Mouse (Mus musculus) kidney, postnatal 4 days (tissue): ENCODE measurements around the gene Cd200.
A peak's percentile ranks its signal among the peaks of the same experiment; 100 is the strongest.
"Not testable (repeated sequence)": the region's sequence is repeated elsewhere in the genome, so short reads cannot be mapped to it uniquely, and the experiment has no call there.

ENCODE experiments used
- DNase-seq, 2 experiments: peaks; one replicate each; pipeline ENCODE4 v3.0.0; 2021; ENCODE audit warnings: mixed read lengths in 2 of 2

Gene Cd200

DNA sequence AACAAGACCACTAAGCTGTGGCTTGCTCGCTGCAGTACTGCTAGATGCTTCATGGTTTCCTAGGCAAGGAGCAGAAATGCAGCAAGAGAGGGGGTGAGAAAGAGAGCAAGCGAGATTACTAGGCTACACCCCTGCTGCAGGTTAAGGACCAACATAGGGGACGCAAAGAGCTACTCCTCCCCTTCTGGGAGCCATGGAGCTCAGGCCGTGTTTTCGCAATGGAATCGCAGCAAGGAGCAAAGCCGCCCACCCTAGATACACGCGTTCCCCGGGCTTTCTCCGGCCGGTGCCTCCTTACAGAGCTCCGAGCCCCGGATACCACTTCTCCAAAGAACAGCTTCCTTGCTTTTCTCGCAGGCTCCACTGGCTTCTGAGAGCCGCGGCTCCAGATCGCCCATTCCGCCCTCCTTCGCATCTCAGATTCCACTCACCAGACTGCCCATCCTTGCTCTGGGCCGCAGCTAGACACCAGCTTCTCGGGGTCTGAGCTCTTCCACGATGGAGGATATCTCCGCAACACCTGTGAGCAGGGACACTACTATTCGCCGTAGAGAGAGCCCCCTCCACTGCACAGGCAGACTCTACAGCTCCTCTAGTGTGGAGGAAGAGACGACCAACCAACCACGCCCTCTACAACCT, at the start of gene Cd200:
Gene Cd200, minus strand, starts transcription at position 629 of the 639 bp plus-strand sequence.
- peak; percentile 53 to 69 for DNase-seq

DNA sequence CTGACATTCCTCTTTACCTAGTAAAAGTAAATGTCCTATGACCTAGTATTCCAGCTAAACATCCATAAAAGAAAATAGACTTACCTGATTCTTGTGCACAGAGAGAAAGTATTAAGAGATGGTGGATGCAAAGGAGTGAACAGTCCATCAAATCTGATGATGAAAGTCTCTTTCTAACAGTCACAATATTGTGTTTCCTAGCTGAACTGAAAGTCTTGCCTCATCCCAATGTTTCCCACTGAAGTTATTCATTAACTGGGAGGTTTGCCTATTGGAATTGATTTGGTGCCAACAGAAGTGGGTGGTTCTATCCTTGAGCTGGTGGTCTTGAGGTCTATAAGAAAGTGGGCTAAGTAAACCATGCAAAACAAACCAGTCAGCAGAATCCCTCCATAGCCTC, 45.9 kb upstream of the Cd200 start:
- no peak for DNase-seq

DNA sequence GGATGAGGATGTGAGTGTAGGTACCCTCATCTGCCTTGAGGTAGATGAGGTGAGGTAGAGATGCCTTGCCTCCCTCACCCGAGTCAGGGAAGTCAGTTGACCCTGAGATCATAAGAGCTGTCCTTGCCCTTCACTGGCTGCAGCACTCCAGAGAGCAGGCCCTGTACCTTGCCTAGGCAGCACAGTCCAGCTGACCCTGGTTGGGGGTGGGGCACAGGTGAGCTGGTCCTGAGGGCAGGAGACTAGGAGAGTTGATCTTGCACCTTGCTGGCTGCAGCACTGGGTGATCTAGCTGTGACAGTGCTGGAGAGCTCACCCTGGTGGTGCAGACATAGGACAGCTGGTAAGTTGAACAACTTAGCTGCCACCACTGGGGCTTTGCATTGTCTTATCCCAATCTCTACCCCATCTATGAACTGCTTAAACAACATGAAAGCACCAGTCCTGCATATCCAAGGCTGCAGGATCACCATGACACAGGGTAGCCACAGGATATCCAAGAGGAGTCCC, 28.4 kb upstream of the Cd200 start:
- no peak for DNase-seq

DNA sequence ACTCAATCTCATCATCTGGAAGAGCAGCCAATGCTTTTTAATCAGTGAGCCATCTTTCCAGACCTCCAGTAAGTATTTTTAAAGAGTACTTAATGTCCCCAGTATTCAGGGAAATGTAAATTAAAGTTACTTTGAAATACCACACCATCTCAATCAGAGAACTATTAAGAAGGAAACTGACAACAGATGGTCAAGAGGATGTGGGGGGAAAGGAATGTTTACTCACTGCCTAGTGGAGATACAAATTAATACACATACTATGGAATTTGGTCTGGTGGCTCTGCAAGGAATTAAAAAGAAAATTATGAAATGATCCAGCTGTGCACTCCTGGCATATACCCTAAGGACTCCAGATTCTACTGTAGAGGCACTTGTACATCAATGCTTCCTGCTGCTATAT, 26.7 kb upstream of the Cd200 start:
- DNase-seq = no peak

DNA sequence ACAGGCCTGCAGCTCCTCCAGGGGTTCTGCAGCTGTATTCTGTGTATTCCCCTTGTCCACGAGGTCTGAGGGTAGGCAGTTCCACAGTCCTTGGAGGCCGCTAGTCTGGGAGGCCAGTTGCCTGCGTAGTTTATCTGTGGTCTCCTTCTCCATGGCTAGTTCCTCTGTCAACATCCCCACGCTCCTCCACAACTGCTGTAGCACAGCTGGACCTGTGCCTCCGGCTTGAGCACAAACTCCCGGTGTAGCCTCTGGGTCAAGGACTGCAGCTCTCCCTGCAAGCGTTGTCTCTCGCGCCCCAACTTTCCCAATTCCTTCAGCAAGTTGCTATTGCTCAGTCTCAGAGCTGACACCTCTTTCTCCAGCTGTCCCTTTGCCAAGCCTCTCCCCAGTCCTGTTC, 18.8 kb upstream of the Cd200 start:
- no peak for DNase-seq

DNA sequence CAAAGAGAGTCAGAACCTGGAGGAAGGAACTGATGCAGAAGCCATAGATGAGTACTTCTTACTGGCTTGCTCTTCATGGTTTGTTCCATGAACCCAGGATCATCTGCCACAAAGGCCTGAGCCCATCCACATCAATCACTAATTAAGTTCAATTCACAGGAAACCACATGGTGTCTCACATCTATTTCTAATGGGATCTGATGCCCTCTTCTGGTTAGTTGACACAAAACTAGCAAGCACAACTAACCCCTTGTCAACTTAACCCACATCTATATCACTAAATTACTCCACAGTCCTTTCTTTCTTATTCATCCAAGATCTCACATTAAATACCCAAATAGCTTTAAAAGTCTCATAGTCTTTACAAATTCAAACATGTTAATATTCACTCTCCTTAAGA, 4.6 kb upstream of the Cd200 start:
- DNase-seq = no peak

DNA sequence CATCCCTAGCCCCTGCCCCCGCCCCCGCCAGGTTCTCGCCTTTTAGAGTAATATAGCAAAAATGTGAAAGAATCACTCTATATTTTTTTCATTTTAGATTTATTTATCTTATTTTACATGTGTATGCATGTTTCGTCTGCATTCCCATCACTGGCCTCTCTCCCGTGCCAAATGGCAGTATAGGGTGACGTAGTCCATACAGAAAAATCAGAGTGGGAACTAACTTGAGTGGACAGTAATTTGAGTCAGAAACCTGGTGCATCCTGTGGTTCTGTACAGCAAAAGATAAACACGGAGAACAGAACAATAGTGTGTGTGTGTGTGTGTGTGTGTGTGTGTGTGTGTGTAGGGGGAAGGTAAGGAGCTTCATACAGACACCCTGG, 202 bp upstream of the Cd200 start:
- not testable (repeated sequence) for DNase-seq

DNA sequence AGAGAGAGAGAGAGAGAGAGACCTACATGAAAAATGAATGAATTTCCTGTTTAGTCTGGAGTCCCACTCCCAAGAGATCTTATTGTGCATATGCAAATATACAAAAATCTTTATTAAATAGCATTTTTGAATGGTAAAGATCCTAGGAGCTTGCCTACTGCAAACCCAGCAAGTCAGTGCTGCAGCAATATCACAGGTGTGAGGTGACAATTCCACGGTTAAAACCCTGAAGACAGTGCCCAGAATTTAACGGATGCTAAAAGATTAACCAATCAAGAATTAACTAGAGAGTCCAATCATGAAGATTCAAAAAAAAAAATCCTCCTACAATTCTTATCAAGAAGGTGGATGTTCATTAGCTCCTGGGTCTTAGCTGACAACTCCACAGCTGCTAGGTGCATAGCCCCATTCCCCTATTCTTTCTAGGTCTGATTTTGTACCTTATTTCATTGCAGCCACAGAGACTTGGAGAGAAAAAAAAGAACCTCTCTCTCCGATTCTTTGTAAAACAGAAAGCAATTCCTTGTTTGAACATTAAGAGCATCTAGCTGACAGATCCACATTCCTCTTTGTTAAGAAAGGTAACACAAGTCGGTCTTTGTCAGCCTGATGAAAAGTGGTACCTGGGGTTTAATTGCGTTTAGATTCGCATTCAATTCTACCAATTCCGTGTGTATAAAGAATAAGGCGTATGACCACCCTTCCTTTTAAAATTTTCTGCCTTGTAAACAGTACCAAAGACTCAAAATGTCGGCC, 1.0 kb downstream of the Cd200 start:
- no peak for DNase-seq

DNA sequence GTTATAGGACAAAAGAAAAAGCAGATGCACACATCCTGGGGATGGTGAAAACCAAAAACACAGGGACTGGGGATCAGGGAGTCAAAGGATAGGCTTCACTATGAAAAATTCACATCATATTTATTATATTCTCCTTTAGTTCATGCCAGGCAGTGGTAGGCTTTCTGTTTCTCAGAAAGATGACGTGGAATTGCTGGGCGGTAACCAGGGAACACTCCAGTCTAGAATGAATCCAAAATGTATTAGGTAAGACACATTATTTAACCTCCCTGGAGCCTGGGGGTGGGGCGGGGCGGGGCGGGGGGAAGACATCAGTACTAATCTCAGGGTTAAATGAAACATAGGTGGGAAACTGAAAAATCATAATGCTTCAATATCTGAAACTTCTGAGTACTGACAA, 1.8 kb downstream of the Cd200 start:
- DNase-seq = no peak

DNA sequence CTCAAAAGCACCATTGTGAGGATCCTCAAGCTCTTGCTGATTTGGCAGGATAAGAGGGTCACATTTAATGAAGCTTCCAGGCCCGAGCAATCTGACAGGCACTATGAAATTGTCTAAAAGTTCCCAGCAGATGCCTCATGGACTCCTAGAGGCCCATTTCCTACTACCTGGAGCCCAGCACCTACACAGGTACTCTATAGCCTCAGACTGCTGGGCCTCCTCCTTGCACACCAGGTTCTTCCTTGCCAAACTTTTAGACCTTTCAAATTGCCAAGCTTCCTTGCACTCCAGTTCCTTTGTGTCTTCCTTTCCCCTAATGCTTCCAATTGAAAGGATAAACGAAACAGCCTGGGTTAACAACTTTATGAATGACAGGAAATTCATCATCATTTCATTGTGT, 5.9 kb downstream of the Cd200 start:
- no peak for DNase-seq

DNA sequence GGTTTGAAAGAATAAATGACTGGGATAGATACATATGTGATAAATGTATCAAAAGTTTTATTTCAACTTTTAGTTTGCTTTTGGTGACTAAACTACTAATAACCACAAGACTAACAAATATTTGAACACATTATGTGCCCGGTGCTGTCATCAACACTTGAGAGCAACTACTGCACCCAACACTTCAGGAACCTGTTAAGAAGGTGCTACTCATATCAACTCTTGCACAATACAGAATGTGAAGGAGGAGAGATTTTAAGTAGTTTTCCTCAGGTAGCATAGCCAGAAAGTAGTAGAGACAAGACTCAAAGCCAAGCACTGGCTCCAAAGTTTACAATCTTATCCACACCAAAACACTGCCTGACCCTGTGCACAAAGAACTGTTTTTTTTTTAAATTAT, 6.8 kb downstream of the Cd200 start:
- DNase-seq = no peak

DNA sequence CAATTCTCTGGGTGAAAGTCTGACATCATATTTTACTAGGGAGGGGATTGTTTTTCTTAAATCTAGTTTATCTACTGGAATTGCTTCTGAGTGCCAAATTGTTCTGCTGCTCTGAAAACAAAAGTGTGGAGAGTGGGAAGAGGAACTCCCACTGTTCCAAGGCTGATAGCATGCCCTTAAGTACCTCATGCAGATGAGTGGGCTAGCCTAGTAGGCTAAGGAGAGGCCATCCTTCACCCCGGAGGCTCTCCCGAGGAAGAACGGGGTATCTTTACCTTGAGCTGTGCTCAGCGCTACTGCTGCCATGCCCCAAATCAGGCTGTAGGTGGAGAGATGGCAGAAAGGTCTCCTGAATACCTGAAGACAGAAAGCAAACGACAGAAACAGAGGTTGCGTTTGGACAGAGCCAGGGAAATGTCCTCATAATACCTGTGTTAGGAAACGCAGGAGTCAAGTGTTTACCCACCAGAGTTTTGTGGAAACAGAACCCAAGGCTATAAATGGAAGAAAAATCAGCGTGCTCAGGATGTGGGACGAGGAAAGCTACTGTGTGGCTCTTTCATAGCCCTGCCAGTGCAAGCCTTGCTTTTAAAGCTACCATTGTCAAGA, 8.8 kb downstream of the Cd200 start:
- no peak for DNase-seq

DNA sequence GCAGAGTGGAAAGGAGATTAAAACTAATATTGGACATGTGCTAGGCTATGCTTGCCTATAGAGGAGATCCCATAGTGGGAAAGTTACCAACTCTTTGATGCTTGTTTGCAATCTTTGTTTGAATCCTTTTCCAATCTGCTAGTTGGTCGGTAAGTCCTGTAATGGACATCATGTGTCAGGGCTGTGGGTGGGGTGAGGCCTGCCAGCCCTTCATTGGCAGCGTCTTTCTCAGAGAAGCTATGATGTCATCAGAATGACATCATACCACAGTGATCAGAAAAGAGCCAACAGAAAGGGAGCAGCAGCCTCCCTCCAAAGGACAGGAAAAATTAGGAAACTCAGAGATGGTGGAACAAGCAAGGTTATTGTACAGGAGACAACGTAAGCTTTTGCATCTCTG, 9.4 kb downstream of the Cd200 start:
- no peak for DNase-seq

DNA sequence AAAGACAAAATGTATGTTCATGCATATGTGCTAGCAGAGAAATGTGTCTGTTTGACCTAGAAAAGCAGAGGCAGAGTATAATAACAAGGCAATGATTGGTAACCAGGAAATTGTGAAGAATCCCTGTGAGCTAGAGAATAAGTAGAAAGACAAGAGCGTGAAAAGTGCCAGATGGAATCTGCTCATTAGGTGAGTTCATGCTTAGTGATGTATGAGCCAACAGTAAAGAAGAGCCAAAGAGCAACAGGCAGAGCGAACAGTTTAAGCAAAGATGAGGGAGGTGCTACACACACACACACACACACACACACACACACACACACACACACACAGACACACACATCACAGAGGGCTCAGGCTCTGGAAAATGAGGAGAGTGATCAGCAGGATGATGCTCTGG, 11.4 kb downstream of the Cd200 start:
- DNase-seq = no peak

DNA sequence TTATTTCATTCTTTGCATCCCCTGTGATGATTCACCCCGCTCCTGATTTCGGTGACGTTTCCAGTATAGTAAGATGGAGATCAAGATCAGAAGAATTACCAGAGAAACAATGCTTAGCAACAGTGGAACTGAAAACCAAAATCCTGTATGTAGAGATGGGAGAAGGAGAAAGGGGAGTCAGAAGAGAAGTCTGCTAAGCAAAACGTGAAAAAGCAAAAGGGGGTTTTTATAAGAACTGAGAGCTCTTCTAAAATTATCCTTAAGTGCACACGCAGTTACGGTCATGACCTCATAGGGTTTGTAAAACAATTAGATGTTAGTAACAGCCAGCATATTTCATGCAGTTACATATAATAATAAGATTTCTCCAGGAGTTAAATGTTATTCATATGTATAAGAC, 16.6 kb downstream of the Cd200 start:
- no peak for DNase-seq

DNA sequence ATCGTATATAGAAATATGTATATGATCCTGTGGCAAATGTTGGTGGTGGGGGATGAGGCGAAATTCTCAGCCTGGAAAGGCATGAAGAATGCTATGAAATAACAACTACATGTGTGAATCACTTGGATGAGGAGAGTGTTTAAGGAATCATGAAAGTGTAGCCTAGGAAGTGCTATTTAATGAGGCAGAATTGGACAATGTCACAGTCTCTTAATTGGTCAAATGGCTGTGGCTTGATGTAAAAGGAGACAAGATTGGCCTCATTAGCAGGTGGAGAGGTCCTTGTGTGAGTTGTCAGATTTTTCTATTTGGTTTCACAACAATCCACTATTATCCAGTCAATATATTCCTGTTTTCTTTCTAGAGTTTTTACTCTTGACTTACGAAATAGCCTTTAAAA, 17.2 kb downstream of the Cd200 start:
- DNase-seq = no peak

DNA sequence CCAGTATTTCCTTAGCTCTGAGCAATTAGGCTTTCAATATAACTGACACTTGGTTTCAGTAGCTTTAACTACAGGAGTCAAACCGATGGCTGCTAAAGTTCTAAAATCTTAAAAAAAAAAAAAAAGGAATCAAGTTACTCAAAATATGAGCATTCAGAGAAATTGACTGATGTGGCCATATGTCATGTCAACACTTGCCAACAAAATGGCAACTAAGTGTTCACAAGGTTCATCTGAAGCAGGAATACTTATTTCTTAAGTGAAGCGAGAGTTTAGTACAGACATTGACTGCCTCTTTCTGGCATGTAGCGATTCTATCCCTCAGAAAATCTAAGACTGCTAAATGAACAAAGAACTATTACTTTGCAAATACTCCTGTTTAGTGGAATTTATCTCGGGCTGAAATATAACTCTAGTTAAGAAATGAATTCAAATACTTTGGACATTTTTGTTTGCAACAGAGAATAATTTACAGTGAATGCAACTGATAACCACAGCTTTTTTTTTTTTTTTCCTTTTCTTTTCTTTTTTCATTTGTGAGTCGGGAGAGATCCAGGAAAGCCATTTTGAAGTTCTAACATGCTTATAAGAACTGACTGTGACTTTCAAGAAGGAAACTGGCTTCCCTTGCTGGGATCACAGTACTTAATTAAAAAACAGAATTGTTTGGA, 18.4 kb downstream of the Cd200 start:
- no peak for DNase-seq

DNA sequence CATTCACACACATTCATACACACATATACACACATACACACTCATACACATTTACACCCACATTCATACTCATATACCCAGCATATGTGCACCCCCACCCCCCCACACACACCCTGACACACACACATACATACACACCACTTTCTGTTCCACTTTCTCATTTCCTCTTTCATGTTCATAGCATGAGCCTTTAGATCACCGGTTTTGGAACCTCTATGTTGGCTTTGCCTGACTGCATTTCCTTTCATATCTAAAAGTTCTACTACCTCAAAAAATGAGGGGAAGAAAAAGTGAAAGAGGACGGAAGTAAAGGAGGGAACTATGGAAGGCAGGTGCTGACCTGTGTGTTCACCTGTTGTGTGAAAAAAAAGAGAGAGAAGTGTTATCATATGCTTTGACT, 19.0 kb downstream of the Cd200 start:
- no peak for DNase-seq

DNA sequence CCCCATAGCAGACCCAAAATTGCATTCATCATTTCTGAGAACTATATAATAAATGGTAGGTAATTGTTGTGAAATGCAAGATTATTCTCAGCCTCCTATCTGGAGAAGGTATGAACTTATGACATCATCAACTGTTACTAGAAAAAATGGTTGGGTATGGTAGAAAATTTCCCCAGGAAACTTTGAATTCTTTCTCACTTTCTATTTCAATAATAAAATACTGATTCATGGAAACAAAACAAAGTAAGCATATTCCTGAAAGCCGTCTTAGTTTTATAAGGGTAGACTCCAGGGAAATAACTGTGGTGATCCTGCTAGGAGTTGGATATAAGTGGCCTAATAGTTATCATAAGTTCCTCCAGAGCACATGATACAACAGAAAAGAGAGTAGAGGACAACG, 19.8 kb downstream of the Cd200 start:
- no peak for DNase-seq

DNA sequence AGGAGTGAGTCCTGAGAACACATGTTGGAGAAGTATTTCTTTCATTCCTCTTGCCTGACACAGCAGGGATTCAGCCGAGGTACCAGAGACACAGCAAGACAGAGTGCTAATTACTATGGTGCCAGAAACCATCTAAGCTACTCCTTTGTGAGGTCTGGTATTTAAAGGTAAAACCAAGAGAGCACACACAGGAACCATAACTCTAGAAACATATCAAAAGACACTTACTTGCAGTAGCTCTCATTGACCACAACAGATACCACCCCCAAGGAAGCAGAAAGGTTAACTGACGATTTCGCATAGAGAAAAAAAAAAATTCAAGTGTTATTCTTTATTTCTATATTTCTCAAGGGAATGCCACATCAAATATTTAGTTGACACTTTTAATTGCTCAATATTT, 27.0 kb downstream of the Cd200 start:
- no peak for DNase-seq

DNA sequence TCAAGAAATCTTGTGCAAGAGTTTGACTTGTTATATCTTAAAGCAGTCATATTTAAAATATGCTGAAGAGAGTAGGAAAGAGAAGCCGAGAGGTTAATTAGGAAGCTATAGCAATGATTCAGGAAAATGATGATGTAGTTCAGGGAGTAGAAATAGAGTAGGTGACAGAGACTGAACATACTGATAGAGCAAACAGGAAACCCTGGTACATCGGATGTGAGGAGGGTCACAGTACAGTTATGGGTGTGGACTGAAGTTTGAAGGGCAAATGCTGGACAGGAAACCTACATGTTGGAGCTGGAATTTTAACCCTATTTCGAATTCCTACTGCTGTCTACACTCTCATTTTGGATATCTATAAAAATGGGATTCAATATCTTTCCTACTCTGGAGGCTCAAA, 29.9 kb downstream of the Cd200 start:
- DNase-seq = no peak

DNA sequence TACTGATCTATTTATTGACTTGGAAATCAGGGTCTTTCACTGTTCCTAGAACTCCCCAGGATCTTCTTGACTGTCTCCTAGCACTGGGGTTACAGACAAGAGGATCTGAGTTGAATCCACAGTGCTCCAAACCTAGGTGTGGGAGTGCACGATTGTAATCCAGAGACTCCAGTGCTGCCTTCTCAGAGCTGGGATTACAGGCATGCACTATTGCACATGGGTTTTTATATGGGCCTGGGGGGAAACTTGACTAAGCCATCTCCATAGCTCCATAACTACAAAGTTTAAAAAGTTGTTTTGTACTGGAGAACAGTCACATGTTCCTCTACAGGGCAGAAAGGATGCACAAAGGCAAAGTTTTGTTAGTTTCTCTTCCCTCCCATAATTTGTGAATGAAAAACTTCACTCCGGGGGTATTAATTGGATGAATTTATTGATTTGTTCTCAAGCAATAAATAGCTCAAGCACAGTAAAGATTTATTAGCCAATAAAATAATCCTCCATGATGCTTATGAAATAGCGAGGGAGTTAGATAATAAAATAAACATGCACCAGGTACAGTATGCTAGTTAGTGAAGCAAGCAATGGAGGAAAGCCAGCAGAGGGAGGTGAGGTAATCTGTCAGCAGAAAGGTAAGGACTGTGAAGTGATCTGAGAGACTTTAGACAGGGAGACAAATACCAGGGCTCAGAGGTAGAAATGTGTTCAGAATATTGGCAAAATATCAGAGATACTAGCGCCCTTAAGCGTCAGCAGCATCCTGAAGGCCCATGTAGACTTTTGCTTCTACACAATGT, 30.5 kb downstream of the Cd200 start:
- no peak for DNase-seq

DNA sequence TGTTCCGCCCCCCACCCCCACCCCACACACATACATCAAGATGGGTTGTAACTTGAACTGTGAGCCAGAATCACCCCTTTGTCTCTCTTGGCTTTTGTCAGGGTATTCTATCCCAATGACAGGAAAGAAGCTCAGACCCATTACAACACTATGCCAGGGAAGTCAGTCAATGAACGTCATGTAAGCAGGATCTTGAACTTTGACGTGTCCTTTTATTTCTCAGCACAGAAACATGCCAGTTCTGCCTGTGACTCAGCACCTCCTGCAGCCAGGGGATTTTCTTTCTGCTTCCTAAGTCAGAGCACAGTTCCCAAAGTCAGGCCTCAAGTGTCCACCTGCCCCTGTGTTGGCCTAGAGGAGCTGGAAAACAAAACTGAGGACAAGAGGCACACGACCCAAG, 31.5 kb downstream of the Cd200 start:
- DNase-seq = no peak
